Mouse (Mus musculus) testis, postnatal 14 days (tissue): Measurements from ENCODE around the gene Adcyap1r1.

Source experiments
- DNase-seq: peaks from one replicate; pipeline ENCODE4 v3.0.0; 2021; ENCODE audit warnings: low spot score

The Adcyap1r1 gene

GRCm38 (mm10) chr6:55448976-55449678 is 2.7 kb upstream of the Adcyap1r1 start:
- no peak for DNase-seq

- no peak for DNase-seq
Observed at GRCm38 (mm10) chr6:55452381-55452780, 603 bp downstream of the Adcyap1r1 start.

- DNase-seq = no peak
Observed at GRCm38 (mm10) chr6:55453548-55453947, 1.8 kb downstream of the Adcyap1r1 start.

DNA sequence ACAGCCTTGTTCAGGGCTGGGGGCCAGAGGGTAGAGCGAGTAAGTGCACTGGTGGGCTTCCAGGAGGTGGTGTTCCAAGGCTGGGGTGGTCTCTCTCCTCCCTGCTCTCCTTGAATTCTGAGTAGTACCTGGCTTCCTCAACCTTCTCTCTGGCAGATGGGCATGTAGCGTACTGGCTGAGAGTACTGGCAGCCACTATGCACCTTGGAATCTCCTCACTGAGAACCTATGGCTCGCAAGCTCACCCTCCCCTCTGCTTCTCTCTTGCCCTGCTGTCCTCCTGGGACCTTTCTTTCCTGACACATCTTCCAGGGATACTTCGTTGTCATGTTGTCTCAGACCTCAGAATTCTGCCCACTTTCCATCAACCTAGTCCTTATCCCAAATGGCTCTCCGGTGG is 3.9 kb downstream of the Adcyap1r1 start:
- no peak for DNase-seq

DNA sequence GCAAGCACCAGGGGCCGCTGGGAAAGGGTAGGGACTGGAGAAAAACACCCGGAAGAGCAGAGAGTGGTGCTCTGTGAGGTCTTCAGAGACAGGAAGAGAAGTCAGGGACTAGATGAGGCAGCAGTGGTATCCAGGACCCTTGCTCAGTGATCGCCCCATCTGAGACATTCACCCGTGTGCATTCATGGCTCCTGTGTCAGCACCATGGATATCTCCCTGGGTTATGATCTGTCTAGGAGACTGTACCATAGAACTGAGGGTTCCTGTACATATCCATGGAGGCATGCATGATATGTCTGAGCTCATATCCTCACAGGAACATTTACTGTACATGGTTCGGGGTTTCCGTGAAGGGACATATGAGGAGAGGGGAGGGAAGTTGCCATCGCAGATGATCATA is 5.9 kb downstream of the Adcyap1r1 start:
- no peak for DNase-seq

DNA sequence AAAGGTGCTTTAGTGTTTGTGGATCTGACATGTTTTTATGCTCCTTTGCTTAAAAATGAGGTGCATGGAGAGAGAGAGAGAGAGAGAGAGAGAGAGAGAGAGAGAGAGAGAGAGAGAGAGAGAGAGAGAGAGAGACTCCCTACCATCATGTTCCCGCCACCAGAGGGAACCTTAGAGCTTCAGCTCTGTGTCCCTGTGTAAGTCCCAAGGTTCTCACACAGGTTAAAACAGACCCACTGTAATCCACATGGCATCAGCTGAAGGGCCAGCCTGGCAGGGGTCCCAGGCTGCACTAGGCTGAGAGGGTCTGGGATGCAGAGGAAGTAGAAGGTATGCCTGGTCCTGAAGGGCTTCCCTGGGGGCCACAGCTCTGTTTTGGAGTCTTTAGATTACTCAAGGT is 6.4 kb downstream of the Adcyap1r1 start:
- DNase-seq = no peak

DNA sequence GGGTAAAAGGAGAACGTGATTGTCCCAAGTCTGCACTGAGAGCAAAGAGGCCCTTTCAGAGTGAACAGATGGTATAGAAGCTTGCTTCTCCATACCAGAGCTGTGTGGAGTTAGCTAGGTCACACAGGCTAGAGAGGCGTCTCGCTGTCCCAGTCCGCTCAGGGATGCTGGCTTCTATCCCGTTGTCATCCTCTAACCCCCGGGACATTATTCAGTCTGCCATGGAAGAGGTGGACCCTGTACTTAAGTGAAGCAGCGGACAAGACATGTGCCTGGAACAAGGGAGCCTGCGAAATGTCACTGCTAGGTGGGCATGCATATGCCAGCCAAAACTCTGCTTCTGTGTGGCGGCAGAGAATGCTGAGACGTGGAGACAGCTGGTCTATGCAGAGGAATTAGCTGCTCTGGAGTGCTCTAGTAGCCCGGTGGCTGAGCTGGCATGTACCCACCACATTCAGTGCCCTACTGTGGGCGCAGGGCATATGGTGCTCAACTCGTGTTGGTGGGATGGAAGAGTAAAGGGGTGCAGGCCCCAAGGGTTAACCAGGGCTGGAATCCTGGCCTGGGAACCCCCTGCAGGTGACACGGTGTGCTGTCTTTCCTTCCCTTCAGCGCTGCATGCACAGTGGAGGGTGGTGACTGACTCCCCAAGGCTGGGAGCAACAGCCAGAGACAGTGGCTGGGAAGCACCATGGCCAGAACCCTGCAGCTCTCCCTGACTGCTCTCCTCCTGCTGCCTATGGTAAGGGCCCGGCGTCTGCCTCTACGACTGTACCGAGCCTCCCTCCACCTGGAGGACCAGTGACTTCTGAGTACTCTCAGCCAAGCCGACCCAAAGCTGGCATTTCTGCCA is 8.0 kb downstream of the Adcyap1r1 start:
- DNase-seq = no peak

GRCm38 (mm10) chr6:55461141-55461540 is 9.4 kb downstream of the Adcyap1r1 start:
- no peak for DNase-seq

GRCm38 (mm10) chr6:55461678-55462077 is 9.9 kb downstream of the Adcyap1r1 start:
- DNase-seq = no peak

- DNase-seq = no peak
Observed at GRCm38 (mm10) chr6:55462394-55462793, 10.6 kb downstream of the Adcyap1r1 start.

DNA sequence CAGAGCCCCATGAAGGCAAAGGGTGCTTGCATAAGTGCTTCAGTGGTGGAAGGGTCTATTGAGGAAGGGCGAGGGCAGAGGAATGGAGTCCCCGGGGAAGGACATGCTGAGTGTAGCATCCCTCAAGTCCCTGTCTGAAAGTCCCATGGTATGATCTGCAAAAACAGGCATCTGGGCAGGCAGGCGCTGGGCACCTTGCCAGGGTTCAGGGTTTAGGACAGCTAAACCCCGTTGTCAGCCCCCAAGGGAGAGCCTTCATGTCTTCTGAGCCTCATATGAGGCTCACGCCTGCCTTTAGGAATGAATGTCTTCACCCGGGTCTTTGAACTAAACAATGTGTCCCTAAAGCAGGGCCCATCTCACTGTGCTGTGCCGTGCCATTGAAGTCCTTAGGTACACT is 12.2 kb downstream of the Adcyap1r1 start:
- DNase-seq = no peak

- no peak for DNase-seq
Observed at GRCm38 (mm10) chr6:55465311-55465710, 13.5 kb downstream of the Adcyap1r1 start.

DNA sequence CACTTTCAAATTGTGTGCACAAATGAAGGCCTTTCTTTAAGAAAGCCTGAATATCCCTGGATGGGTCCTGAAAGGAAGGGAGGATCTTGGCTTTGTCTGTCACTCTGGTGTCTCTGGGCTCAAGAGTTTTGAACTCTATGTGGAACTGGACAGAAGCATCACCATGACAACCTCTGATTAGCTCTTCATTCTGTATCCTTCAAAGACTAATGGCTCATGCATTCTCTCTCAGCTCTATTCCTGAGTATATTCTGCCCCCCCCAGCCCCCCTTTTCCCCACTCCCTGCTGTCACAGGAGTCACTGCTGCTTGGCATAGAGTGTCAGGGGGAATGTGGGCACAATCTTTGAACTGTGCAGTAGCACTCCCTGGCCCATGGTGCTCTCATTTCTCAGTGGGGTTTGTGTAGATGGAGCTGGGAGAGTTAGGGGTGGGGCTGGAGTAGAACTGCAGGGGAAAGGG is 14.6 kb downstream of the Adcyap1r1 start:
- no peak for DNase-seq

GRCm38 (mm10) chr6:55470691-55471090 is 18.9 kb downstream of the Adcyap1r1 start:
- DNase-seq = peak; percentile 24

- no peak for DNase-seq
Observed at GRCm38 (mm10) chr6:55472381-55472780, 20.6 kb downstream of the Adcyap1r1 start.

DNA sequence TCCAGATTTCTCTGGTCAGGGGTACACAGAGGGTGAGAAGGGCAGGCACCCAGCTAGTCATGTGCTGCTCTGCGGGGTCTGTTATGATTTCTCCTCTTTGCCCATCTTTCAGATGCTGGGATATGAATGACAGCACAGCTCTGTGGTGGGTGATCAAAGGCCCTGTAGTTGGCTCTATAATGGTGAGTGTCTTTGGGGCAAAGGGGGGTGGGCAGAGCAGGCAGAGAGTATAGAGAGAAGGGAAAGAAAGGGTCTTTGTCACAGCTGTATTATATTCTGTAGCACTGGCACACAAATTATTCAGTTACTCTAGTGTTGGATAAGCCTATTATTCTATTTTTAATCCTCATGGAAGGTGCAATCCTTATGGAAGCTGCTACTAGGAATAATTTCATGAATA is 29.2 kb downstream of the Adcyap1r1 start:
- no peak for DNase-seq

- DNase-seq = no peak
Observed at GRCm38 (mm10) chr6:55482471-55482870, 30.7 kb downstream of the Adcyap1r1 start.

- DNase-seq = no peak
Observed at GRCm38 (mm10) chr6:55483360-55483759, 31.6 kb downstream of the Adcyap1r1 start.

GRCm38 (mm10) chr6:55484224-55484623 is 32.4 kb downstream of the Adcyap1r1 start:
- no peak for DNase-seq

- DNase-seq = no peak
Observed at GRCm38 (mm10) chr6:55485216-55485615, 33.4 kb downstream of the Adcyap1r1 start.

- DNase-seq = no peak
Observed at GRCm38 (mm10) chr6:55487726-55488125, 35.9 kb downstream of the Adcyap1r1 start.

DNA sequence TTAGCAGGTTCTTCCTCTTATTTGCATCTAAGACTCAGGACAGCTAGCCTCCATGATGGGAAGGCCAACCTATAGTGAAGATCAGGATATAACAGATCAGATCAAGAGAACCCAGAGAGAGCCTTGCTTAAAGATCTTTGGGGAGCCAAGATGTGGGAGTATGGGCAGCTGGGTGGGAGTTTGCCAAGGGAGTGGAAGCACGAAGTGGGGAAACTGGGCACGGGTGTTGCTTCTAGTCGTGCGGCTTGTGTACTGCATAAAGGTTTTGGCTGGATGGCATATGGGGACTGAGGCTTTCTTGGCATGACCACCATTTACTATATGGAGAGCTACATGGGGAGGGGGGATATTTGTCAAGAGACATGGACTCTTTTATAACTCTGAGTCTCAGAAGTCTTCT is 44.4 kb downstream of the Adcyap1r1 start:
- no peak for DNase-seq

- no peak for DNase-seq
Observed at GRCm38 (mm10) chr6:55498753-55499152, 47.0 kb downstream of the Adcyap1r1 start.
